Mouse (Mus musculus): ENCODE data around the gene Xrcc3. TPM values are rescaled to one million over a fixed set of nuclear protein-coding genes. Genes with fewer than 3 reads are reported as not detected.

The Xrcc3 gene
- polyA plus RNA-seq, 1 experiment from 2014 or later = 1.8 TPM

DNA sequence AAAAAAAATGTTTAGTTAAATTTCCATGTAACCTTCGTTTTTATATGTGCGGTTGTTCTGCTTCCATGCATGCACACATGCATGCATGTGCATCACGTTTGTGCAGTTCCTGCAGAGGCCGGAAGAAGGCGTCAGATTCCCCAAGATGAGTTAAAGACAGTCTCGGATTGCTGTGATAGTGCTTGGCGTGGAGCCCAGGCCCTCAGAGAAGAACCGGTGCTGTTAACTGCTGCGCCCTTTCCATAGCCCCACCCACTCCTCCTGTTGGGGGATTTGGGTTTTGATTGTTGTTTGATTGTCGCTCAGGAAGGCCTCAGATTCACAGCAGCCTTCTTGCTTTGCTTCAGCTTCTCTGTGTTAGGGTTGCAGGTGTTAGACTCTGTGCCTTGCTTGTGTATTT lies 44.4 kb downstream of the Xrcc3 start:
- Histone ChIP-seq H3K4me3 (ENCODE audit: low read depth, low read length) (no peak overlapping the region), H3K9ac (ENCODE audit: low read length) (no peak overlapping the region), H3K9me3 (ENCODE audit: control insufficient read depth, low read length) (no peaks in the 10 kb centered on the region), H3K4me1 (replicated peaks; ENCODE audit: control insufficient read depth, insufficient read depth) (no peaks in the 10 kb centered on the region), H3K27me3 (ENCODE audit: control insufficient read depth, insufficient read depth, low read length) (no peaks in the 10 kb centered on the region), H3K27ac (replicated peaks) (peak overlapping the region; percentile 61), H3K36me3 (ENCODE audit: control insufficient read depth, insufficient read depth, low read length) (peaks cover 9% of the 10 kb centered on the region), H3K4me2 (replicated peaks; ENCODE audit: low read depth) (no peak overlapping the region)
- DNase-seq (ENCODE audit: low spot score) = peak; percentile 52
- WGBS = 20% methylated on average over 10 of the region's 10 CpGs
- peak; percentile 62; the same call in 1 of the 2 replicates for ATAC-seq (ENCODE audit: low FRiP score, low TSS enrichment)
- no peak for TF ChIP-seq EP300 (optimal IDR thresholded peaks at IDR 0.05)
- TF ChIP-seq CTCF (IDR thresholded peaks at IDR 0.05; ENCODE audit: low read depth) = peak; percentile 65

DNA sequence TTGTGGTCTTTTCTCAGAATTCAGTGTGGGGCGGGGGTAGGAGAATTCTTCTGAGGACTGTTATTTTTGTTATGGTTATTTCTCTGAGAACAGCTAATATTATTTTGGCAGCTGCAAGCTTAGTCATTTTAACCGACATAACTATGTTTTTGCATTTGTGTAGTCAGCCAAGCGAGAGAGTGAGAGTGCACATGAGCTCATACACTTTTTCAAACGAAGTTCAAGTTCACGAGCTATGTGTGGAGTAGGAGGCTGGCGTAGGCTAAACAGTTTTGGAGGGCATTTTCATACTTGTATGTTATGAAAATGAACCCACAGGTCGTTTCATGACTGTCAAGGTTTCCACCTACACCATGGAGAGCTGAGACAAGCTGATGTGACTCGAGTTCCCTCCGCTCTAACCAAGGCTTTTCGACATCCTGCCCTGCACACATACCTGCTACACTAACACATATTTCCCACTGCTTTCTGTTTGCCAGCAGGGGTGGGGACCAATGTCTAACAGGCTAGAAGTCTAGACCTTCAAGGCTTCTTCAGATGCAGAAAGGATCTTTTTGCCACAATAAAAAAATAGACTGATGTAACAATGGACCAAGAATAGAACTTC lies 45.2 kb downstream of the Xrcc3 start:
- peaks cover 5% of the 10 kb centered on the region; the same call in 1 of the 2 replicates for H3K36me3 ChIP-seq (ENCODE audit: control insufficient read depth, insufficient read depth, low read length)
- WGBS = 68% methylated on average over 10 of the region's 10 CpGs
- ATAC-seq (ENCODE audit: low FRiP score, low TSS enrichment) = no peak
- no peaks in the 10 kb centered on the region for H3K4me1 ChIP-seq (replicated peaks; ENCODE audit: control insufficient read depth, insufficient read depth)
- H3K4me3 ChIP-seq (ENCODE audit: low read depth, low read length) = no peak overlapping the region
- no peak for TF ChIP-seq CTCF (IDR thresholded peaks at IDR 0.05; ENCODE audit: low read depth)
- TF ChIP-seq EP300 (optimal IDR thresholded peaks at IDR 0.05) = no peak
- no peaks in the 10 kb centered on the region for H3K27me3 ChIP-seq (ENCODE audit: control insufficient read depth, insufficient read depth, low read length)
- H3K27ac ChIP-seq (replicated peaks) = peak overlapping the region; percentile 53; the same call in 1 of the 2 replicates
- H3K9me3 ChIP-seq (ENCODE audit: control insufficient read depth, low read length) = no peaks in the 10 kb centered on the region
- no peak for DNase-seq (ENCODE audit: low spot score)
- H3K4me2 ChIP-seq (replicated peaks; ENCODE audit: low read depth) = no peak overlapping the region
- no peak overlapping the region for H3K9ac ChIP-seq (ENCODE audit: low read length)

DNA sequence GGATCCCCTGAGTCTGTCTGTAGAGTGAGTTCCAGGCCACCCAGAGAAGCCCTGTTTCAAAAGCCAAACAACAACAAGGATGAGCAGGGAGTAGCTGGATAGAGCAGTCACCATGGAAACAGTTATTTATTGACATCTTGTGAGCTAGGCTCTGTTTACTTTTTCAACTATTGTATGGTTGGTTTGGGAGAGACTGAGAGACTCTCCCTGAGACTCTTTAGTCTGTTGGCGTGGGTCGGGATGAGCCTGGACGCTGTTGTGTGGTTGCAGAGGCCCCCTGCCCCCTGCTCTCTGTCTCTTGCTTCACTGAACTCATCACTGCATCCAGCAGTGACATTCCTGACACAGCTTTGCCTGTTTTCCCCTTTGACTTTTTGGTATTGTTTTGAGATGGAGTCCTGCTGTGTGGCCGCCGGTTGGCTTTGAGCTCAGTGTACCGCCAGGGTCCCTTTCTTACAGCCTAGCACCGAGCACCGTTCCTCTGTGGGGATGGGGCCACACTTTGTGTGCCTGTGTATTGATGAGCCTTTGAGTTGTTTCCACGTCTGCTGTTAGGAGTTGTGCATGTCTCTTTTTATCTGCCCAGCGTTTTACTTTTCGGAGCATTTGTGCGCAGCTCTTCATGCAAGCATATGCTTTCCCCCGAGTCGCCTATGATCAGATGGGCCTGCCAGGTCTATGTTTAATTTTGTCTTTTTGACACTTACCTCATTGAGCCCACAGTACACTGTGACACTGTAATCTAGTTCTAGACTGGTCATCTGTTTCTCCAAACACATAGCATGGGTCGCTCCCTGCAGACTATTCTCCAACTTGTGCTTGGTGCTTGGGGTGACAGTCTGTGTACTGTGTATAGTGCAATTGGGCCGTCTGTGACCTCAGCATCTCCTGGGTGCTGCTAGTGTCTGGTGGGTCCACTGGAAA lies 47.1 kb downstream of the Xrcc3 start:
- Histone ChIP-seq H3K9ac (ENCODE audit: low read length) (no peak overlapping the region), H3K27ac (replicated peaks) (peak overlapping the region; percentile 69), H3K4me3 (ENCODE audit: low read depth, low read length) (no peak overlapping the region), H3K4me1 (replicated peaks; ENCODE audit: control insufficient read depth, insufficient read depth) (no peaks in the 10 kb centered on the region), H3K4me2 (replicated peaks; ENCODE audit: low read depth) (0 out of 2 replicates have a peak overlapping the region, but pooled peaks have one; percentile 1), H3K27me3 (ENCODE audit: control insufficient read depth, insufficient read depth, low read length) (no peaks in the 10 kb centered on the region), H3K9me3 (ENCODE audit: control insufficient read depth, low read length) (no peaks in the 10 kb centered on the region), H3K36me3 (ENCODE audit: control insufficient read depth, insufficient read depth, low read length) (no peaks in the 10 kb centered on the region)
- ATAC-seq (ENCODE audit: low FRiP score, low TSS enrichment) = no peak
- no peak for DNase-seq (ENCODE audit: low spot score)
- 64% methylated on average over 16 of the region's 16 CpGs for WGBS
- TF ChIP-seq CTCF (IDR thresholded peaks at IDR 0.05; ENCODE audit: low read depth) = no peak
- TF ChIP-seq EP300 (optimal IDR thresholded peaks at IDR 0.05) = no peak

DNA sequence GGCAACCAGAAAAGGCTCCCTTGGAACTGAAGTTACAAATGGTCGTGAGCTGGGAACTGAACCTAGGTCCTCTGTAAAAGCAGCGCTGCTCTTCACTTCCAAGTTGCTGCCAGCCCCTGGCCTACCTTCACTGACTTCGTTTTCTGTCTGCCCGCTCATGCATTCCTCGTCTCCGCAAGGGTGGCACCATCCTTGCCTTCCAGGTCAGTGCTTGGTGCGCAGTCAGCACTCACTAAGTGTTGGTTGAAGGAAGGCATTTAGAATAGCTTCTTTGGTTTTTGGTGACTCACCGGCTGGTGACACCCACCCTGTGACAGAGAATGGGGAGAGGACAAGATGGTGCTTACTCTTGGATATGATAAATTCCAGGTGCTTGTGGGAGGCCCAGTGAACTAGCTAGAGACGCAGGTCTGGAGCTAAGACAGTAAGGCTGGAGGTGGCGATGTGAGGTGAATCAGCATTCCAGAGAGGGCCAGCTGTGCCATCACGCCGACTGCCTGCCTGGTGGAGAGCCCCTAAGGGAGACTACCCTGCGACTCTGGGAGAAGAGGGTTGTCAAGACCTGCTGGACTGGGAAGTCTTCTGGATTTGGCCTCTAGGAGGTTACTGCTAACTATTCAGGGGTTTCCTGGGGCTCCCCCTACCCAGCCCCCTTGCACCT lies 50.9 kb downstream of the Xrcc3 start:
- Histone ChIP-seq H3K4me3 (ENCODE audit: low read depth, low read length) (no peak overlapping the region), H3K9ac (ENCODE audit: low read length) (no peak overlapping the region), H3K4me2 (replicated peaks; ENCODE audit: low read depth) (no peak overlapping the region), H3K27ac (replicated peaks) (peak overlapping the region; percentile 40; the same call in 1 of the 2 replicates), H3K9me3 (ENCODE audit: control insufficient read depth, low read length) (no peaks in the 10 kb centered on the region), H3K36me3 (ENCODE audit: control insufficient read depth, insufficient read depth, low read length) (no peaks in the 10 kb centered on the region), H3K27me3 (ENCODE audit: control insufficient read depth, insufficient read depth, low read length) (no peaks in the 10 kb centered on the region), H3K4me1 (replicated peaks; ENCODE audit: control insufficient read depth, insufficient read depth) (peaks cover 4% of the 10 kb centered on the region; the same call in 1 of the 2 replicates)
- DNase-seq (ENCODE audit: low spot score) (no peak), ATAC-seq (ENCODE audit: low FRiP score, low TSS enrichment) (no peak)
- 89% methylated on average over 13 of the region's 13 CpGs for WGBS
- TF ChIP-seq CTCF (IDR thresholded peaks at IDR 0.05; ENCODE audit: low read depth) (no peak), EP300 (optimal IDR thresholded peaks at IDR 0.05) (no peak)

DNA sequence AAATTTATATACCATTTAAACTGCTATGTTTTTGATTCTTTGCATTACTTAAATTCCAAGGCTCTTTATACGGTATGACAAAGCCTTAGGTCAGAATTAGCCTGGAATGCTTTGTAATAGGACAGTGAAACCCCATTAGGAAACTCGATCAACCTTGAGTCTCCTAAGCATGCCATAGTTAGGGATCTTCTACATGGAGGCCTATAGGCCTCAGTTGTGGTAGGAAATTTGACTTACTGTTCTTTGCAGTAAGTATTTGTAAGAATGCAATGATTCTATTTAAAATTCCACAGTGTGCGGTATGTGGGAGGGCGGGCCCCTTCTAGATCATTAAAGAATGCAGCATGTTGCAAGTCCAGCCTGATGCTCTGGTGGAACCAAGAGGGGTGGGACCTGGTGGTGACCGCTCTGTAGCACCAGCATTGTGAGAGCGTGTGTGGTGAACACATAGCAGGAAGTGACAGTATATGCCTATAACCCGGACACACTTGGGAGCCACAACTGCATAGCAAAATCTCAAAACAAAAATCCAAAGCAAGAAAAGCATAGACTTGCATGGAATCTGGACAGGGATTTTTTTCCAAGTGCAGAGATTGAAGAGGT lies 53.3 kb downstream of the Xrcc3 start:
- Histone ChIP-seq H3K4me1 (replicated peaks; ENCODE audit: control insufficient read depth, insufficient read depth) (peaks cover 4% of the 10 kb centered on the region; the same call in 1 of the 2 replicates), H3K36me3 (ENCODE audit: control insufficient read depth, insufficient read depth, low read length) (no peaks in the 10 kb centered on the region), H3K9ac (ENCODE audit: low read length) (no peak overlapping the region), H3K27ac (replicated peaks) (peak overlapping the region; percentile 94), H3K9me3 (ENCODE audit: control insufficient read depth, low read length) (no peaks in the 10 kb centered on the region), H3K27me3 (ENCODE audit: control insufficient read depth, insufficient read depth, low read length) (no peaks in the 10 kb centered on the region), H3K4me3 (ENCODE audit: low read depth, low read length) (peak overlapping the region; percentile 89), H3K4me2 (replicated peaks; ENCODE audit: low read depth) (peak overlapping the region; percentile 100)
- WGBS = 46% methylated on average over 7 of the region's 7 CpGs
- ATAC-seq (ENCODE audit: low FRiP score, low TSS enrichment) (no peak), DNase-seq (ENCODE audit: low spot score) (no peak)
- TF ChIP-seq CTCF (IDR thresholded peaks at IDR 0.05; ENCODE audit: low read depth) (no peak), EP300 (optimal IDR thresholded peaks at IDR 0.05) (no peak)
